Mouse (Mus musculus) skeletal muscle tissue, adult 2 months (tissue): ENCODE measurements at regions not wholly inside any gene's neighbourhood (a gene's known extent, or its start where the extent isn't known, plus 50 kb on each side); places are given as distances from the start of the nearest gene placed in this dataset.
"Not testable (repeated sequence)": the region's sequence is repeated elsewhere in the genome, so short reads cannot be mapped to it uniquely, and the experiment has no call there.

Experiments used
- DNase-seq: peaks from one replicate; pipeline ENCODE4 v3.0.0-alpha.2; 2012; ENCODE audit warnings: low read depth, low spot score

GRCm38 (mm10) chr9:25655767-25656513 lies 174.6 kb downstream of the Eepd1 start:
- DNase-seq, result peak; percentile 19

GRCm38 (mm10) chr9:25656534-25656933 lies 175.2 kb downstream of the Eepd1 start:
- no peak for DNase-seq

- no peak for DNase-seq
Measured at GRCm38 (mm10) chr9:25683635-25684333, 202.4 kb downstream of the Eepd1 start.

- DNase-seq, result no peak
Measured at GRCm38 (mm10) chr9:25693632-25694031, 212.3 kb downstream of the Eepd1 start.

GRCm38 (mm10) chr9:25695018-25695417 lies 213.7 kb downstream of the Eepd1 start:
- no peak for DNase-seq

- no peak for DNase-seq
Measured at GRCm38 (mm10) chr9:25713636-25714035, 232.3 kb downstream of the Eepd1 start.

- no peak for DNase-seq
Measured at GRCm38 (mm10) chr9:25744162-25744561, 262.8 kb downstream of the Eepd1 start.

- DNase-seq, result no peak
Measured at GRCm38 (mm10) chr9:25751138-25751537, 269.8 kb downstream of the Eepd1 start.

- DNase-seq, result peak; percentile 34
Measured at GRCm38 (mm10) chr9:25773899-25774298, 292.6 kb downstream of the Eepd1 start.

- no peak for DNase-seq
Measured at GRCm38 (mm10) chr9:25782631-25783030, 301.3 kb downstream of the Eepd1 start.

GRCm38 (mm10) chr9:25795142-25795910 lies 314.0 kb downstream of the Eepd1 start:
- no peak for DNase-seq

GRCm38 (mm10) chr9:25809562-25809961 lies 328.2 kb downstream of the Eepd1 start:
- no peak for DNase-seq

GRCm38 (mm10) chr9:25833295-25833694 lies 351.9 kb downstream of the Eepd1 start:
- no peak for DNase-seq

- not testable (repeated sequence) for DNase-seq
Measured at GRCm38 (mm10) chr9:25849914-25850313, 368.6 kb downstream of the Eepd1 start.

- not testable (repeated sequence) for DNase-seq
Measured at GRCm38 (mm10) chr9:25850608-25851007, 369.3 kb downstream of the Eepd1 start.

- DNase-seq, result no peak
Measured at GRCm38 (mm10) chr9:25854545-25854944, 373.2 kb downstream of the Eepd1 start.

- DNase-seq, result no peak
Measured at GRCm38 (mm10) chr9:25870260-25870659, 388.9 kb downstream of the Eepd1 start.

GRCm38 (mm10) chr9:25896333-25896905 lies 415.1 kb downstream of the Eepd1 start:
- DNase-seq, result no peak
